Mouse (Mus musculus) right cerebral cortex, adult 18-20 months (tissue): ENCODE measurements at regions not wholly inside any gene's neighbourhood (a gene's known extent, or its start where the extent isn't known, plus 50 kb on each side); places are given as distances from the start of the nearest gene placed in this dataset.

Source experiments
- DNase-seq: peaks from one replicate; pipeline ENCODE4 v3.0.0; 2022; ENCODE audit warnings: mixed read lengths

- DNase-seq = no peak
Measured at GRCm38 (mm10) chr5:119315149-119315548, 355.3 kb upstream of the Tbx3 start.

GRCm38 (mm10) chr5:119317617-119318016 is 352.9 kb upstream of the Tbx3 start:
- DNase-seq = no peak

- no peak for DNase-seq
Measured at GRCm38 (mm10) chr5:119321368-119322144, 348.9 kb upstream of the Tbx3 start.

GRCm38 (mm10) chr5:119322411-119322810 is 348.1 kb upstream of the Tbx3 start:
- no peak for DNase-seq

DNA sequence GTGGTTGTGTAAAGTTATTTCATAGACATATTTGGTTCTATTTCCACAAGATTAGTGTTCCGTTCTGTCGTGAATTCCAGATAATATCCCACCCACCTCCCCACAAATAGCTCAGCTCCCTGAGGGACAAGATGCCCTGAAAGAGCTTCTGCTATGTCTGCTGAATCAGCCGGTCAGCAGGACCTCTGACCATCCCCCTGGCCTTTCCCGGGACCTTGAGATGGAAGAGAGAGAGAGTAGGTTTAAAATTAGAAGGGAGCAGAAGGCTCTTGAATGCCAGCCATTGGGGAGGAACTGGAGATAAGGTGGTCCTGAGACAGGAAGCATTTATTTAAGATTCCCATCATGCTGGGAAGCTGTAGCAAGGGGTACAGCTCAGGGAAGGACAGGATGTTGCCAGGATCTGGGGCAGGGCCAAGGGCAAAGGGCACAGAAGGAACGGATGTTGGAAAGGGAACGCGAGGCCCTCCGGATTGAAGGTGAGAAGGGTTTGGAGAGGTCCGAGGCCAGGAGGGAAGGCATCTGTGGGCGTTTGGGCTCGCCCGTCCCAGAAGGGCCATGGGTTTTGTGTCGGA is 344.7 kb upstream of the Tbx3 start:
- DNase-seq = no peak

GRCm38 (mm10) chr5:119326895-119327294 is 343.6 kb upstream of the Tbx3 start:
- DNase-seq = no peak

DNA sequence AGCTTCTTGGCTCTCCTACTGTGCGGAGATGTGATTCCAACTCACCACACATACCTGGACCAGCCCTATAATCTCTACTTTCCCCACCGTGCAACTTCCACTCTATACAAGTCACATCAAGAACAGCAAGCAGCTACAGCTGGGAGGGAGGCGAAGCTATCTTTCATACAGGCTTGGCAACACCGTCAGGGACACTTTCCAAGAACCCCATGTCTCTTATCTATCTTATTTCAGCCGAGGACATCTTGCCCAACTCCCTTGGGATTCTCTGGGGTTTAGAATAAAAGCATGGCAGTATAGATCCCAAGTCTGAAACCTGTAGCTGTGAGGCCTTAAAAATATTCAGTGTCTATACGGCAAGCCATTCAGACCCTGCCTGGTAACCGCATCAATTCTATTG is 341.5 kb upstream of the Tbx3 start:
- no peak for DNase-seq

DNA sequence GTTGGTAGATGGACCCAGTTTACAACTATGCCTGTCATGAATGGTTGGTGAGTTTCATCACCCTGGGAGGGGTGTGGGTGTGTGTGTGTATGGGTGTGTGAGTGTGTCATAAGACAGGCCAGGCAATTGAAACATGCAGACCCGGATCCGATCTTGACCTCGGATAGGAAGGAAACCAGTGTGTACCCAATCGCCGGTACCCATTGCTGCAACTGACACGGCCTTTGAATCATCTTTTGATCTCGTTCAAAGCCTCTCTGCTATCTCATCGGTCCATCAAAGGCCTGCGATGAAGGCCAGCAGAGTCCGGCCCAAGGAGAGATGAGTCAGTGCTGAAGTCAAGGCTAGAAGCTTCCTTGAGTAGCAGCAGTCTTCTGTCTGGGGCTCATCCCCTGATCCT is 341.1 kb upstream of the Tbx3 start:
- DNase-seq = no peak

GRCm38 (mm10) chr5:119329860-119330259 is 340.6 kb upstream of the Tbx3 start:
- no peak for DNase-seq

DNA sequence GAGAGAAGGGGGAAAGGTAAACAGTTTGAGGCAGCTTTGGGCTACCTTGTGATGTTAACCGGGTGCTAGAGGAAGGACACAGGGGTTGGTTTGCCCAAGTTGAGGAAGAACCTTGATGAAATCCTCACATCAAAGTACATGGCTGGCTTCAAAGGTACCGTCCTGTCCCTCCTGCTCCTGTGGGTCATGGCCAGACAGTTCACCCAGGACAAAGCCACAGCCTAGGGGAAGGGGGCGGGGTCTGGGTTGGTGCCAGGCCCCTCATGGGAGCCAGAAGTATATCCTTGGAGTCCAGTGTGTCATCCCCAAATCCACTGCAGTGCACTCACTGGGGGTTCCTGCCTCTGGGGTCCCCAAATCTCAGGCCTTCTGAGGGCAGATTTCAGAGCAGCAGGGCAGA is 339.0 kb upstream of the Tbx3 start:
- no peak for DNase-seq

DNA sequence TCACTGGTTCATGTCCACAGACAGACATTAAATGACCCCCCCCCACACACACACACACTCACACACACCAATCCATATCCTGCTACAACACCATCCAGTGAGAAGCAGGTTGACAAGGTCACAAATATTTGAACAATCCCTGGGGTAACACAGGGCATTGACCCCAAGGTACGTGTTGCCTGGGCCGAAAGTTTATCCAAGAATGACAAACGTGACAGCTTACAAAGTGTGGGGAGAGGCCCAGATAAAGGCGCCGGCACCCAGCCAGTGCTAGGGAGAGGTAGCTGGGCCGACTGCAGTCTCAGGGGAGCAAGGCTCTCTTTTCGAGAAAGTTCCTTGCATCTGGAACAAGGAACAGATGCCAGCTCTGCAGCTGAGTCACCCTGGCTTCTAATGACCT is 337.8 kb upstream of the Tbx3 start:
- no peak for DNase-seq

- DNase-seq = no peak
Measured at GRCm38 (mm10) chr5:119335211-119335610, 335.3 kb upstream of the Tbx3 start.

GRCm38 (mm10) chr5:119335979-119336378 is 334.5 kb upstream of the Tbx3 start:
- no peak for DNase-seq

DNA sequence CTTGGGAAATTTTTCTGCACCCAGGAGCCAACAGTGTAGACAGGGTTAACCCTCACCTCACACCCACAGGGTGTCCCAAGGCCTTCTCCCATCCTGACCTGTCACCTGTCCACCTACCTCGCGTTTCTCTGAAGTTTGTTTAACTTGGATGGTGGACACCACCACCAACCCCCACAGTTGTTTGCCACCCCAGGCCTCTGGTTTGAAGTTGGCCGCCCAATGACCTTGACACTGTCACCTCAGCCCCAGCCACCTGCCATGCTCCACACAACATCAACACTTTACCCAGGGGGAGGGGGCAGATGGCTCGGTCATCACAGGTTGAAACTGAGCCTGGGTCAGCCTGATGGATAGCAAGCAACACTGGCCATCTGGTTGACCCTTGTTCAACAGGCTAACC is 332.7 kb upstream of the Tbx3 start:
- no peak for DNase-seq

- DNase-seq = no peak
Measured at GRCm38 (mm10) chr5:119338711-119339110, 331.8 kb upstream of the Tbx3 start.

- no peak for DNase-seq
Measured at GRCm38 (mm10) chr5:119348303-119348702, 322.2 kb upstream of the Tbx3 start.

- DNase-seq = no peak
Measured at GRCm38 (mm10) chr5:119349395-119349794, 321.1 kb upstream of the Tbx3 start.

DNA sequence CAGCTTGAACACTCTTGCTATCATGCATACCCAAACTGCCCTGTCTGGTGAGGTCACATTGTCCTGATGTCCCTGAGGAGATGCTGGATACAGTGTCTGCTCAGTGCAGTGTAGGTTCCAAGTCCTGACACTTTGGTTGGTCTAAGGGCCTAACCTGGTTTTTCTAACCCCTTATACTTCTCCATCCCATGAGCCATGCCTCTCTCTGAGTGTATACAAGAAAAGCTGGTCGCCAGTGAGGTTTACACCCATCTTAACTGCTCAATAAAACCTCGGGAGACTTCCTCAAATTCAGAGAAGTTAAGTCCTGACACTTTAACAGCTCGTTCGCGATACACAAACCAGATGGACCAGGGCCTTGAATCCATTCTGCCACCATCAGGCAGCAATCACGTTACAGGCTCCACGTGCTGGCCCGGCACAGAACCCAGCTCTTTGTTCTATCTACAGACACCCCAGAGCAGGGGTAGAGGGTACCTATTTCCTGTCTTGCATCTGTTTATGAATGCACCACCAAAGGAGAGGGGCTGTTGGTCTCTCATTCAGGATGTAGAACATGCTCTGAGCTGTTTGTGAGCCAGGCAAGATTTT is 320.0 kb upstream of the Tbx3 start:
- DNase-seq = no peak

GRCm38 (mm10) chr5:119355471-119355870 is 315.0 kb upstream of the Tbx3 start:
- DNase-seq = no peak

DNA sequence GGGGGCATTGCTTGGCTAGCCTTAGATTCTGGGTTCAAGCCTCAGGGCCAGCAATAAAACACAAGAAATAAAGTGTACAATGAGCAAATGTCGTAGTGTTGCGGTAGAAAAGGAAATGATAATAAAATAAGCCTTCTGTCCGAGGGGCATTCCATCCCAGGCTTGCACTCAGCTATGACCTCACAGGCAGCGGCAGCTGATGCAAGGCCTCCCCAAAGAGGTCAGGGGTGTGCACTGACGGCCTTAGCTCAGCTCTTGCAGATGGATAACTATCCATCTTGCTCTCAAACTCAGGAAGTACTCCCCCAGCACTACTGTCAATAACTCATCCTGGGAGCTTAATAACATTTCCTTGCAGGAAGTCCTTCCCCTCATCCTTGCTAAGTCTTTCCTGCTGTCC is 314.4 kb upstream of the Tbx3 start:
- no peak for DNase-seq

DNA sequence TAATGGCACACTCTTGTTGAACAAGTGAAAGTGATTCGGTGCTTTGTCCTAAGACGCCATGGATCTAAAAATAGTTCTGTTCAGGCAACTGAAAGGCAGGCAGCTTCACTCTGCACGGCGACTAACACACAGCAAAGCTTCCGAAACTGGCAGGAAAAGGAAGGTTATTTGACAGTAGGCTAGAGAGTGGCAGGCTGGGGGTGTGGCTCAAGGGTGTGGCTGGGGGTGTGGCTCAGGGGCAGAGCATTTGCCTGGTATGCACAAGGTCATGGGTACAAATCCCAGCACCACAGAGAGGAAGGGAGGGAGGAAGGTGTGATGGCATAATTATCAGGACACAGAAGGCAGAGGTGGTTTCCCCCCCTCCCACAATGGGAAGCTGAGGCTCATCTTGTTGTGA is 310.8 kb upstream of the Tbx3 start:
- DNase-seq = no peak

DNA sequence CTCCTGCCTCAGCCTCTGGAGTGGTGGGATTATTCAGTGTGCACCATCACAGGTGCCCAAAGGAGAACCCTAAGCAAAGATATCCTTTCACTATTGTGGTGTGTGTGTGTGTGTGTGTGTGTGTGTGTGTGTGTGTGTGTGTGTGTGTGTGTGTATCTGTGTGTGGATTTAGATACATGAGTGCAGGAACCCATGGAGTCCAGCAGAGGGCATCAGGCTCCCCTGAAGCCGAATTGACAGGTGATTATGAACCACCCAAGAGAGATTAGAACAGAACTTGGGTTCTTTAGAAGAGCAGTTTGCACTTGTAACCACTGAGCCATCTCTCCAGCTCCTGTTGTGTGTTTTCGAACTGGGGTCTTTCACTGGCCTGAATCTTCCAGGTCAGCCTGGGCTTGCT is 310.1 kb upstream of the Tbx3 start:
- DNase-seq = no peak

- DNase-seq = no peak
Measured at GRCm38 (mm10) chr5:119361406-119362044, 308.9 kb upstream of the Tbx3 start.

DNA sequence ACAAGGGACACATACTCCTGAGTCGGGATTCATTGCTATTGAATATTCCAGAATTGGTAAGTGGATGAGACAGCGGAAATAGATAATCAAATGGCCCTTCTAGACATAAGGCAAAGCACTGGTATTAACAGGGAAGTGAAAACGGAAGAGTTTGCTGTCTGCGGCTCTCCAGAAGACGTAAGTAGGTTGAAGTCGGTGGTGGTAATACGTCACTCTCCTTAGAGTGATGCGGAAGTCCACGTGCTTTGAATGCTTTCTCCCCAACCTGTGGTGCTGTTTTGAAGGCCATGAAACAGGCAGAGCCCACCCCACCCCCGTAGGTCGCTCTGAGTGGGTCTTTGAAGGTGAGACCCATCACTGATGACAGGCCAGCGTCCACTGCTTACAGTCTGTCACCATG is 308.0 kb upstream of the Tbx3 start:
- no peak for DNase-seq
